Mouse (Mus musculus) testis, adult 2 months (tissue): Measurements from ENCODE around the gene Tmod1.

Experiments
- CTCF ChIP-seq: fragments of 200-500 bp; IDR thresholded peaks from 2 replicates; pipeline ENCODE4 v1.5.1; 2012; ENCODE audit warnings: low read depth, mild to moderate bottlenecking, inconsistent platforms, low read length, moderate library complexity; ENCODE audit not compliant: control insufficient read depth, insufficient read depth, insufficient replicate concordance
- POLR2A ChIP-seq: fragments of 200-500 bp; IDR thresholded peaks from 2 replicates; pipeline ENCODE4 v1.6.1; 2012; ENCODE audit warnings: low read depth, mild to moderate bottlenecking, inconsistent platforms, low read length, moderate library complexity; ENCODE audit not compliant: control insufficient read depth

GRCm38 (mm10) chr4:46137629-46138286 lies 99.0 kb downstream of the Tmod1 start:
- TF ChIP-seq CTCF: no peak
- no peak for TF ChIP-seq POLR2A
